Mouse (Mus musculus): ENCODE measurements around the gene Bcam. TPM values are rescaled to one million over a fixed set of nuclear protein-coding genes. Genes with fewer than 3 reads are reported as not detected.

The Bcam gene
- polyA plus RNA-seq, 1 experiment from 2014 or later, result 9.3 TPM

DNA sequence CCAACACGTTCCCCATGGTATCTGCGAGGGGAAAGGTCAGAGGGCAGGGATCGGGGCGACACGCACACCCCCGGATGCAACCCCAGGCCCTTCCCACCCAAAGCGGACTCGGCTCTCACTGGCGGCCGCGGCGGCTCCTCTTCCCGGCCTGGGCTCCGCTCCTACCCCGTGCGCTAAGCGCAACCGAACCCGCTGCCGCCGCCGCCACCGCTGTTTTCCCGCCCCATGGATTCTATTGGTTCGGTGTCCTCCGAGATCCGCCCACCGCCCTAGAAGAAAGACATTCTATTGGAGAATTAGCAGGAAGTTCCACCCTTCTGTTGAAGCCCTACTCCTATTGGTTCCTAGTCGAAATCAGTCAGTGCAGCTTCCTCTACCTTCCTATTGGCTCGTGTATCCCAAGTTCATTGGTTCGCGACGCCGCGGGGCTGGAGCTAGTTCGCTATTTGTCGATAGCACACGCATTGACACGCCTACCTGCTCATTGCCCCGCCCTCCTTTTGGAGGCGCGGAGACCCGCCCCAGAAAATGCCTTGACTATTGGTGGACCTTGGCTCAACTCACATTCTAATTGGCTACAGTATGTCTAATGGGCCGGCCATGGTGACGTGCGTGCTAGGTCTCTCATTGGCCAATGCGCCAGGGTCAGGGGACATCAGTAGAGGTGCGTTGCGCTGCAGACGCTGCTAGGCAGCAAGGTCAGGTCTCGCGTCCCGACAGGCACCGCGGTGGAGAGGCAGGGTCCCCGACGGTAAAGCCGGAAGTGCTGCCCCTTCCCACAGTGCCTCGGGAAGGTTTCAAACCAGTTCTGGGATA lies 55.4 kb downstream of the Bcam start, which contains the start of gene Tomm40:
Tomm40 (minus strand) TSS at position 200 of the 816 bp plus-strand sequence.
- Histone ChIP-seq H3K4me3 (ENCODE audit: low read depth, low read length) (peak within 1 kb of the TSS; percentile 79), H3K9ac (replicated peaks; ENCODE audit: low read depth, low read length) (peak within 1 kb of the TSS; percentile 88), H3K4me2 (ENCODE audit: low read depth, low read length) (peak within 1 kb of the TSS; percentile 73), H3K27me3 (ENCODE audit: control insufficient read depth, insufficient read depth, low read length) (no peaks in the 10 kb centered on the region), H3K27ac (ENCODE audit: low read depth, low read length) (peak within 1 kb of the TSS; percentile 92), H3K4me1 (ENCODE audit: control insufficient read depth, insufficient read depth, low read length) (peaks cover 12% of the 10 kb centered on the region), H3K36me3 (ENCODE audit: control insufficient read depth, insufficient read depth, low read length) (peaks cover 13% of the 10 kb centered on the region; the same call in 1 of the 2 replicates), H3K9me3 (ENCODE audit: control insufficient read depth, low read length) (no peaks in the 10 kb centered on the region)
- under 1% methylated on average over 52 of the region's 59 CpGs for WGBS
- peak; percentile 98 for ATAC-seq (ENCODE audit: low read depth)

DNA sequence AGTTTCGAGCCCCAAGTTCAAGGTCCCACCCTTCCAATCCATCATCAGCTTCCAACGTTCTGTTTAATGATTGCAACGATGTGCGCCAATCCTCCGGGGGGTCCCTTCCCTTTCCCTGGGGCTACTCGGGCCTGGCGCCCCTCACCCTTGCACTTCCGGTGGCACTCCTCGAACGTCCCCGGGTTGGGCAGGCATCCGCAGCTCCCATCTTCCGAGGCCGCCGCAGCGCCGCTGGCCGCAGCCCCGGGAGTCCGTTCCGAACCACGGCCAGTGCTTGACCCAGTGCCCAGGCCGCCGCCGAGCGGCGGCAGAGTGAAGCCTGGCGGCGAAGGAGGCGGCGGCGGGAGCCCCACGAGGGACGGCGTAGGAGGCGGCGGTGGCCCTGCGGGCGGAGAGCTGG lies 56.0 kb downstream of the Bcam start:
- no peak for ATAC-seq (ENCODE audit: low read depth)
- Histone ChIP-seq H3K27ac (ENCODE audit: low read depth, low read length) (peak overlapping the region; percentile 73), H3K9ac (replicated peaks; ENCODE audit: low read depth, low read length) (peak overlapping the region; percentile 88), H3K4me3 (ENCODE audit: low read depth, low read length) (peak overlapping the region; percentile 79), H3K9me3 (ENCODE audit: control insufficient read depth, low read length) (no peaks in the 10 kb centered on the region), H3K4me1 (ENCODE audit: control insufficient read depth, insufficient read depth, low read length) (peaks cover 12% of the 10 kb centered on the region), H3K36me3 (ENCODE audit: control insufficient read depth, insufficient read depth, low read length) (peaks cover 14% of the 10 kb centered on the region; the same call in 1 of the 2 replicates), H3K4me2 (ENCODE audit: low read depth, low read length) (peak overlapping the region; percentile 65), H3K27me3 (ENCODE audit: control insufficient read depth, insufficient read depth, low read length) (no peaks in the 10 kb centered on the region)
- WGBS, result 1% methylated on average over 38 of the region's 39 CpGs

DNA sequence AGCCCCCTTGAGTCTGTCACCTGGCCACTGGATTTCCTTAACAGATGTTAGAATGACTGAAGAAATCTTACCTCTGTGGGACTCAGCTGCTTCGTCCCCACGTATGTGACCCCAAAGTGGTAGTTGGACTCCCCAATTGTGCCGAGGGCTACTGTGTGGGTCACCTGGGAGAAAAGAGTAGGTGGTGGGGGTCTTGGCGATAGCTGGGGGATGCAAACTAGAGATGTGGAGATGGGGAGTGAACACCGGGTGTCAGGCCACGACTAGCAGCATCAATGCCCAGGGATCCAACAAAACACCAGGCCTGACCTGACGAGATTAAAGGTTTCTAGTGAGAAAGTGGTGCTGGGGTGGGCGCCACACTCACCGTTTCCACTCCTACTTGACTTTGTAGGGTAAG lies 57.2 kb downstream of the Bcam start:
- H3K4me1 ChIP-seq (ENCODE audit: control insufficient read depth, insufficient read depth, low read length), result peaks cover 12% of the 10 kb centered on the region
- H3K9ac ChIP-seq (replicated peaks; ENCODE audit: low read depth, low read length), result no peak overlapping the region
- no peak overlapping the region for H3K4me3 ChIP-seq (ENCODE audit: low read depth, low read length)
- H3K36me3 ChIP-seq (ENCODE audit: control insufficient read depth, insufficient read depth, low read length), result peaks cover 22% of the 10 kb centered on the region
- H3K4me2 ChIP-seq (ENCODE audit: low read depth, low read length), result no peak overlapping the region
- ATAC-seq (ENCODE audit: low read depth), result no peak
- no peaks in the 10 kb centered on the region for H3K27me3 ChIP-seq (ENCODE audit: control insufficient read depth, insufficient read depth, low read length)
- H3K9me3 ChIP-seq (ENCODE audit: control insufficient read depth, low read length), result no peaks in the 10 kb centered on the region
- no peak overlapping the region for H3K27ac ChIP-seq (ENCODE audit: low read depth, low read length)
- 91% methylated on average over 9 of the region's 9 CpGs for WGBS

DNA sequence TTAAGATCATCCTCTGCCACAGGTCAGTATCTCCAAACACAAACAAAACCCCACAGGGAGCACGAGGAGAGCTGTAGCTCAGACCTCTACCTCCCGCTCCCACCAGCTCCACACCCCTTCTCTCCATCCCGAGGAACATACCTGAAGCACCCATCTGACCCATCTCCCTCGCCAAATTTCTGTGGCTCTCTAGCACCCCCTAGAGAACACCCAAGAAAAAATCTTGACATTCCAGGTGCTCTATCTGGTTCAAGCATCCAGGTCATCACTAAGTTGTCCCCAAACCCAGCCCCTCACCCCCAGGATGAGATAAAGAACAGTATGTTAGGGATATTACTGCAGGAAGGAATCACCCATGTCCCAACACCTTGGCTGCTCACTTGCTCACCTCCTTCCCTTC lies 57.6 kb downstream of the Bcam start:
- Histone ChIP-seq H3K9me3 (ENCODE audit: control insufficient read depth, low read length) (no peaks in the 10 kb centered on the region), H3K27me3 (ENCODE audit: control insufficient read depth, insufficient read depth, low read length) (no peaks in the 10 kb centered on the region), H3K4me3 (ENCODE audit: low read depth, low read length) (no peak overlapping the region), H3K4me1 (ENCODE audit: control insufficient read depth, insufficient read depth, low read length) (peaks cover 12% of the 10 kb centered on the region), H3K36me3 (ENCODE audit: control insufficient read depth, insufficient read depth, low read length) (peaks cover 22% of the 10 kb centered on the region), H3K27ac (ENCODE audit: low read depth, low read length) (no peak overlapping the region), H3K4me2 (ENCODE audit: low read depth, low read length) (no peak overlapping the region), H3K9ac (replicated peaks; ENCODE audit: low read depth, low read length) (no peak overlapping the region)
- 66% methylated on average over 4 of the region's 4 CpGs for WGBS
- ATAC-seq (ENCODE audit: low read depth), result no peak

DNA sequence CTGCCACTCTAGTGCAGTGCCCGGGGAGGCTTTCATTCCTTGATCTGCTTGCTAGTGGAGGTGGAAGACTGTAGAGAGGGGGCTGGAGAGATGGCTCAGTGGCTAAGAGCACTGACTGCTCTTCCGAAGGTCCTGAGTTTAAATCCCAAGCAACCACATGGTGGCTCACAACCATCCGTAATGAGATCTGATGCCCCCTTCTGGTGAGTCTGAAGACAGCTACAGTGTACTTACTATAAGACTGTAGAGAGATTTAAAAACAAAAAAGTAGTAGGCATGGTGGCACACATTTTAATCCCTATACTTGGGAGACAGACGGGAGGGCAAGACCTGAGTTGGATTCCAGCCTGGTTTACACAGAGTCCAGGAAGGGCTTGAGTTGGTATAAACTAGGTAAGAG lies 58.4 kb downstream of the Bcam start:
- H3K4me3 ChIP-seq (ENCODE audit: low read depth, low read length), result no peak overlapping the region
- H3K9me3 ChIP-seq (ENCODE audit: control insufficient read depth, low read length), result no peaks in the 10 kb centered on the region
- no peak overlapping the region for H3K9ac ChIP-seq (replicated peaks; ENCODE audit: low read depth, low read length)
- no peak overlapping the region for H3K27ac ChIP-seq (ENCODE audit: low read depth, low read length)
- no peaks in the 10 kb centered on the region for H3K27me3 ChIP-seq (ENCODE audit: control insufficient read depth, insufficient read depth, low read length)
- H3K4me1 ChIP-seq (ENCODE audit: control insufficient read depth, insufficient read depth, low read length), result peaks cover 12% of the 10 kb centered on the region
- H3K4me2 ChIP-seq (ENCODE audit: low read depth, low read length), result no peak overlapping the region
- ATAC-seq (ENCODE audit: low read depth), result no peak
- WGBS, result 80% methylated on average over 4 of the region's 4 CpGs
- H3K36me3 ChIP-seq (ENCODE audit: control insufficient read depth, insufficient read depth, low read length), result peaks cover 22% of the 10 kb centered on the region

DNA sequence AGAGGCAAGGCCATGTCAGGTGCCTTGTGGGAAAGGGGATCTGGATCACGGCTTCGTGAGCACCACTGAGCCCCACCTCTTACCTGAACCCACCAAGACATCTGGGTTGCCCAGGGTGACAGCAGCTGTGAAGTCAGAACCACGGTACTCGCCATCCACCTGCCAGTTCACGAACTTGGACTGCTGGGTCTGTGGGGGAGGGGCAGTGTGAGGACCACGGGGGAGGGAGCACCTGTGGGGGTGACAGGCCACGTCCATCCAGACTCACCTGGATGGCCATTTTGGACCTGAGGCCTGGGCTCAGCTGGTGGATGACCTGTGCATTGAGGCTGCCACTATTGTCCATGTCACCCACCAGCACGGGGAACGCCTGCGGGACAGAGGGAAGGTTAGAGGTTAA lies 60.2 kb downstream of the Bcam start:
- no peak overlapping the region for H3K9ac ChIP-seq (replicated peaks; ENCODE audit: low read depth, low read length)
- H3K4me3 ChIP-seq (ENCODE audit: low read depth, low read length), result no peak overlapping the region
- H3K27me3 ChIP-seq (ENCODE audit: control insufficient read depth, insufficient read depth, low read length), result no peaks in the 10 kb centered on the region
- peaks cover 9% of the 10 kb centered on the region for H3K4me1 ChIP-seq (ENCODE audit: control insufficient read depth, insufficient read depth, low read length)
- no peaks in the 10 kb centered on the region for H3K9me3 ChIP-seq (ENCODE audit: control insufficient read depth, low read length)
- ATAC-seq (ENCODE audit: low read depth), result no peak
- H3K27ac ChIP-seq (ENCODE audit: low read depth, low read length), result no peak overlapping the region
- peaks cover 22% of the 10 kb centered on the region for H3K36me3 ChIP-seq (ENCODE audit: control insufficient read depth, insufficient read depth, low read length)
- no peak overlapping the region for H3K4me2 ChIP-seq (ENCODE audit: low read depth, low read length)
- 93% methylated on average over 10 of the region's 10 CpGs for WGBS

Other genes starting within 250 kb of the Bcam start
- gene Ppp1r37, start 207.9 kb downstream of the Bcam start, polyA plus RNA-seq (2014; fragmentation: Nextera tagmentation; extraction: Ambion mirVana), result 8.1 and 15.8 TPM in 2 replicates
- 0.13 and 0.27 TPM in 2 replicates for gene Zfp296, start 193.7 kb downstream of the Bcam start, polyA plus RNA-seq (2014; fragmentation: Nextera tagmentation; extraction: Ambion mirVana)
- gene Gemin7, start 193.4 kb downstream of the Bcam start, polyA plus RNA-seq (2014; fragmentation: Nextera tagmentation; extraction: Ambion mirVana), result 150 and 153 TPM in 2 replicates
- 49.7 and 51.3 TPM in 2 replicates for gene Clasrp, start 166.5 kb downstream of the Bcam start, polyA plus RNA-seq (2014; fragmentation: Nextera tagmentation; extraction: Ambion mirVana)
- 6.6 and 7.3 TPM in 2 replicates for gene Relb, start 141.6 kb downstream of the Bcam start, polyA plus RNA-seq (2014; fragmentation: Nextera tagmentation; extraction: Ambion mirVana)
- 142 and 147 TPM in 2 replicates for gene Clptm1, start 106.0 kb downstream of the Bcam start, polyA plus RNA-seq (2014; fragmentation: Nextera tagmentation; extraction: Ambion mirVana)
- 1.4 TPM in 2 replicates for gene Apoc2, start 93.1 kb downstream of the Bcam start, polyA plus RNA-seq (2014; fragmentation: Nextera tagmentation; extraction: Ambion mirVana)
- not detected in 2 replicates for gene Gm44805, start 89.6 kb downstream of the Bcam start, polyA plus RNA-seq (2014; fragmentation: Nextera tagmentation; extraction: Ambion mirVana)
- gene Apoc4, start 89.5 kb downstream of the Bcam start, polyA plus RNA-seq (2014; fragmentation: Nextera tagmentation; extraction: Ambion mirVana), result 0.20 and 0.27 TPM in 2 replicates
- gene Apoc1, start 78.4 kb downstream of the Bcam start, polyA plus RNA-seq (2014; fragmentation: Nextera tagmentation; extraction: Ambion mirVana), result 3.0 and 3.2 TPM in 2 replicates
- gene Apoe, start 71.8 kb downstream of the Bcam start, polyA plus RNA-seq (2014; fragmentation: Nextera tagmentation; extraction: Ambion mirVana), result 310 and 558 TPM in 2 replicates
- gene Tomm40, start 55.6 kb downstream of the Bcam start, polyA plus RNA-seq (2014; fragmentation: Nextera tagmentation; extraction: Ambion mirVana), result 121 and 124 TPM in 2 replicates
- 44.7 and 47.4 TPM in 2 replicates for gene Nectin2, start 20.5 kb downstream of the Bcam start, polyA plus RNA-seq (2014; fragmentation: Nextera tagmentation; extraction: Ambion mirVana)
- gene Cblc, start 25.8 kb upstream of the Bcam start, polyA plus RNA-seq (2014; fragmentation: Nextera tagmentation; extraction: Ambion mirVana), result 0.54 TPM in 1 of 2 replicates, not detected in the other
- 0.24 and 1.2 TPM in 2 replicates for gene Bcl3, start 51.8 kb upstream of the Bcam start, polyA plus RNA-seq (2014; fragmentation: Nextera tagmentation; extraction: Ambion mirVana)
- gene Gm19345, start 81.0 kb upstream of the Bcam start, polyA plus RNA-seq (2014; fragmentation: Nextera tagmentation; extraction: Ambion mirVana), result 9.5 and 11.6 TPM in 2 replicates
- 0.37 and 0.40 TPM in 2 replicates for gene Ceacam16, start 90.3 kb upstream of the Bcam start, polyA plus RNA-seq (2014; fragmentation: Nextera tagmentation; extraction: Ambion mirVana)
- not detected in 2 replicates for gene Ceacam19, start 116.9 kb upstream of the Bcam start, polyA plus RNA-seq (2014; fragmentation: Nextera tagmentation; extraction: Ambion mirVana)
- 7.2 and 9.1 TPM in 2 replicates for gene Pvr, start 150.1 kb upstream of the Bcam start, polyA plus RNA-seq (2014; fragmentation: Nextera tagmentation; extraction: Ambion mirVana)
- gene Igsf23, start 179.7 kb upstream of the Bcam start, polyA plus RNA-seq (2014; fragmentation: Nextera tagmentation; extraction: Ambion mirVana), result not detected in 2 replicates
- not detected in 2 replicates for gene Ceacam20, start 194.4 kb upstream of the Bcam start, polyA plus RNA-seq (2014; fragmentation: Nextera tagmentation; extraction: Ambion mirVana)
- not detected in 2 replicates for gene Nlrp9b, start 220.4 kb upstream of the Bcam start, polyA plus RNA-seq (2014; fragmentation: Nextera tagmentation; extraction: Ambion mirVana)